Mouse (Mus musculus) thymus, postnatal 14 days (tissue): ENCODE measurements around the gene Ntm.

ENCODE experiments used
- DNase-seq: peaks from one replicate; pipeline ENCODE4 v3.0.0; 2021

The Ntm gene

DNA sequence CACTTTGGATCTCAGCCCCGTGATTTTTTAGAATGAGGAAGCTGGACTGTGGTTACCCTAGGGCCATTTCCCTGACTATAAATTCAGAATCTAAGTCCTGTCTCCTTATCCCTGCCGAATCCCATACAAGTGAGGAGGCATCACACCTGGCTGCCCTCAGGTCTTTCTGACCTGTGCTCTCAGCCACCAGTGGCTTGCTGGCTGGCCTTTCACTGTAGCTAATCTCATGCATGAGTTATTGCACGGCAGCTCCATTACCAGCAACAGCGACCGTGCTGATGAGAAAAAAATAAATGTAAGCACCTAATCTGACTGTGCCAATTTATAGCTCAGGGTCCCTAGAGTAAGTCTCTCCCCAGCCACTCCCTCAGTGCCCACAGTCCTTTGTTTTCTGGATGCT lies 81.3 kb downstream of the Ntm start:
- no peak for DNase-seq

DNA sequence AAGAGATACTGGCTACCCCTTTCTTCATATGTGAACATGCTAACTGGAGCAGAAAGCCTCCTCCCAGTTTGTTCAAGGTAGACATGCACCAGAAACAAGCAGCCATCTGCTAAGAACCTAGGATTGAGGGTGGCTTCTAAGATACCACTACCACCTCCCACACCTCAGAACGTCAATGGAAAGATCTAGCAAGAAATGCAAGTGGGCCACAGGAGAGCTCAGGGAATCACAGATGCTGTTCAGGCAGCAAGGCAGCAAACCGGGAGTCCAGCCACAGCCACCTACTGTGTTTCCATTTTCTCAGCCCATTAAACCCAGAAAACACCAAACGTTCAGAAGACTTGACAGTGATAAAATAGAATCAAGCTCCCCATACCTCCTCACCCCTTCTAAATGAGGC lies 85.4 kb downstream of the Ntm start:
- no peak for DNase-seq

DNA sequence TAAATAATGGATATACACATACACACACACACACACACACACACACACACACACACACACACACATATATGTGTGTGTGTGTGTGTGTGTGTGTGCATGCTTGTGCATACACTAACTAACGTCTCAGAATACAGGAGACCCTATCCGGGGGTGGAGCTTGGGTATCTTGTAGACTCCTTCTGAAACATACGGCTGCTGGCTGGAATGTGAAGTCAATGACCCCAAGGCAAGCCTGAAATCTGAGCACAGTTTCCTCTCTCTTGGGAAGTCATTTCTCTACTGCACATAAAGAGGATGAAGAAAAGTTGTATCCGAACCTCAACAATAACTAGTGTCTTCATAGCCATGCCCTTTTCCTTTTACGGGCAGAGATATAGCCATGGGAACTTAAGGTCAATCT lies 95.2 kb downstream of the Ntm start:
- no peak for DNase-seq

DNA sequence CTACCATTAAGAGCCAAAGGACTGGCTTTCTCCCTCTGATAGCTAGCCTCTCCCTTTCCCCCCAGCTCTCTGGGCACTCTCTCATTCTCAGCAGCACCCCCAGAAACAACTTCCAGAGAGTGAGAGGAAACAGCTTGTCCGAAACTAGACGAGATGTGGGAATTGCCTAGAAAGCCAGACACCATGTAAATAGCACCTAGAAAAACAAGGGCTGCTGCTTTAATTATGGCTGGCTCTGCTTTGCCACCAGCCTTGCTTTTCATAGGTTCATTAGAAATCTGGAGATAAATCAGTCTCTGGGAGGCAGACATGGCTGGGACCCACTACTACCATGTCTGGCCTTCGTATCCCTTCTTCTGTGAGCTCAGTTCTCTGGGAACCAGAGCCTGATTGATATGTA lies 96.1 kb downstream of the Ntm start:
- DNase-seq, result no peak

DNA sequence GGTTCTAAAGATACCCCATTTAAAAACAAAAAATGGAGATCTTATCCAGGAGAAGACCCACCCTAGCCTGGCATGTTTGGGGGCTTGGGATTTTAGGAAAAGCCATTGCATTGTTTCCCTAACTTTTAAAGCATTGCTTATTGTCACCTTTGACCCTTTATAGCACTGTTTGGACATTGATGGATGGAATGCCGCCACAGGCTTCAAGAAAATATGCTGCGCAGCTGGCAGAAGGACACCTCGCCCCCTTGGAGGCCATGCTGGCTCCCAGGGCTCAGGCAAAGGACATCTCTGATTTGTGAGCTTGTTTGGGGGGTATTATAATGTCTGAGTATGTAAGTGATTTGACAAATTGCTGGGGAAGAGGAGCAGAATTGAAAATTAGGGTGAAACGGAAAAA lies 96.8 kb downstream of the Ntm start:
- no peak for DNase-seq

DNA sequence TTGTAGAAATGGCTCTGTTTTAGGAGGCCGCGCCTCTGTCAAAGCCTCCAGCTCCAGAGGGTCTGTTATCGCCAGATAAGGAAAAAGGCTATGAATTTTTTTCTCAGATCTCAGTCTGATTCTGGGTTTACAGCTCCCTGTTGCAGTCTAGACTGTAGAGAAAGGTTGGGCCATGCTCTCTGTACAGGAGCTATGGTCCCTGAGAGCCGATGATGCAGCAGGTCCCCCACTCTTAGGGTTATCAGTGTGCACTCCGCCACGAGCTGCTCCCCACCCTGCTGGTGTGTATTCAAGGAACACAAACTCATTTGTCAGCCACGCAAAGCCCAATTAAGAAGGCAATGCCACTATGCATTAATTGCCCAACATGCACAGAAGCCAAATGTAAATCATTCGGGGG lies 97.4 kb downstream of the Ntm start:
- no peak for DNase-seq

DNA sequence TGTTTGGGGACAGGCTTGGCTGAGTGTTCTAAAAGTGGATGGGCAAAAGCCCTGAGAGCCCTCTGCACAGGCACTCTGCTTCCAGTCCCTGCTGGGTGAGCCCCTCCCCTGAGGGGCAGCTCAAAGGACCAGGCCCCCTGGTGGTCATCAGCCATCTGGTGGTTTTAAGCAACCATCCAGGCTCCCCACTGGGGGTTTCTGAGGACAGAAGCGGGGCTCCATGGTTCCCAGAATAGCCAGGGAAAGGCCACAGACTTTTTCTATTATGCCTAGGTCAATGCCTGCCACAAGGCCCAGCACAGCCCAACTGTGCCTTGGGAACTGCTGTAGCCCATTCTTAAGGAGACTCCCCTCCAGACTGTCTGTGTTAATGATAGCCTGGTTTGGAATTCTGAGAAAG lies 98.1 kb downstream of the Ntm start:
- no peak for DNase-seq

DNA sequence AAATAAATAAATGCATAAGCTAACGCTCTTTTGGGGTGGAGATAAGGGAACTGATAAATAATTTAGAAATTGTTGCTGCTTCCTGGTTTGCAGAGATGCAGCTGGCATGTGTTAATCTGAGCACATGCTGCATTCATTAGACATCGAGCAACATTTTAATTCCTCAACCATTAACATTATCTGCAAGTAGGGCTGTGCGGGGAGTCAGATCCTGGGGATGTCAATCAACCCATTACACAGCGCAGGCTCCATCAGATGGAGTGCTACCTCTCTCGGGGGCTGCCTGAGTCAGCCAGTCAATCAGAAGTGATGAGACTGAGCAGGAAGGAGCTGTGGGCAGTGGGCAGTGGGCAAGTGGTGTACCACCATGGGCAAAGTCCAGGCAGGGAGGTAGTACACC lies 100.5 kb downstream of the Ntm start:
- no peak for DNase-seq

DNA sequence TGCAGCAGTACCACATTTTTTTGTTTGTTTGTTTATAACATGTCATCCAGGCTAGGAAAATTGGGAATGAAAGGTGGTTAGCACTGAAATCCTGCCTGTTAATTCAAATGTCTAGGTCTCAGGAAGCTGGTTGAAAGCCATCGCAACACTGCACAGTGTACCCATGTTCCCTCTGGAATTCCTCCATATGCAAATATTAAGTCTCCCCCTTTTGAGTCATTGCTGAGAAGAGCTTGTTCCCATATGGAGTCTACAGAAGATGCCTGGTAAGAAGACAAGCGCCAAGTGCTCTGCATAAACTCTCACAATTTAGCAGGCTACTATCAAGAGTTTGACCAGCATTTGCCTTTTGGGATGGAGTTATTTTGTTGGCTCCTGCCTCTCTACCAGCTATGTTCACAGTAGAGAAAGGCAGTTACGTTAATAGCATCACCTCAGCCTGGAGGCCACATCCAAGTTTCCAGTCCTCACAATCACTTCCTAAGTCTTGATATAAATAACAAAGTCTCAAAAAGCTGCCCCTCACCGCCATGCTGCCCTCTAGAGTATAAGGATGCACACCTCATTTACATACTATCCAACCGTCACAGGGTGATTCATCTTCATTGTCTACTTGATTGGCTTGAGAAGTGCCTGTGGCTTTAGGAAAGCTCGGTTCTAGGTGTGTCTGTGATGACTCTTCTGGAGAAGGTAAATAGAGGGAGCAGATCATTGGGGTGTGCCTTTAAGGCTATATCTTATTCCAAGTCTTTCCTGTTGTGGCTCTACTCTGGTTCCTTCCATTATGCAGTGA lies 103.5 kb downstream of the Ntm start:
- DNase-seq, result no peak

DNA sequence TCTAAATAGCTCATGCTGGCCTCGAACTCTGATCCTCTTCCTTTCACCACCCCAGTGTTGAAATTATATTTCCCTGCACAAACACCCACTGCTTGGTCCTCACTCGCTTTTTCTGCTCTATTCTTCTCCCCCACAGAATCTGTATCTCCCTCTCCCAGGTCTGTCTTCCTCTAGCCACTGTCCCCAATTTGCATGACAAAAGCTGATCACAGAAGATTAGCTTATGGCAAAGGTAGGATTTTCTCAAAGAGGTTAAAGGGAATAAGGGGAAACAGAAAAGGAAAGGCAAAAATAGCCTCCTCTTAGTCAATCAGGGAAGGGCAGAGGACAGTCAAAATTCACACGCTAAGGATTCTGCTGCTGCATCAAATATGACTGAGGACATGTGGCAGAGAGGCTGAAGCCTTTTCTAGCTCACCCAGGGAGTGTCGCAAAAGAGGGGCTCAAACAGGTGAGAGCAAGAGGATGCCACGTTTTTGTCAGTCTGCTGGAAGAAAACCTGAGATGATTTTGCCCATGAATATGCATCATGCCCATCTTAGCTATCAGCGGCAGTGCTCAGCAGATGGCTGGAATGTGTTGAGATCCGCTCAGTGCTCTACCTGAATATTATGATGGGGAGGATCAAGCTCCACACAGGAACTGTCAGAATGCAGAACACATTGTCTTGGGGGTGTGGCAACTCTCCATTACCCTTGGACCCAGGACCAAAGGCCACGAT lies 114.0 kb downstream of the Ntm start:
- no peak for DNase-seq

DNA sequence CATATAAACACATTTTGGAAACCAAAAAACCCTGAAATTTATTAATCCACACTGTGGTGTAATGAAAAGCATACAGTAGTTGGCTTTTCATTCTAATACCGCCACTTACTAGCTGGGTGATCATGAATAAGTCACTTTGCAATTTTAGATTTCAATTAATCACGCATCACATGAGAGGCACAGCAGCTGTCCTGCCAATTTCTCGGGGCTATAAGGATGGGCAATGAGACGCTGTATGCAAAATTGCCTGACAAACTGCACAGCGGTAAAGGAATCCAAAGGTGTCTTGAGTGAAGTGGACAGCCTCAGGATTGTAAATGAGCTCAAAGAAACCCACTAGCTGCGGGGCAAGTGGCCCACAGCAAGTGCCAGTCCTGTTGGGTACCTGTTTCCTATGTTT lies 125.6 kb downstream of the Ntm start:
- DNase-seq, result no peak

DNA sequence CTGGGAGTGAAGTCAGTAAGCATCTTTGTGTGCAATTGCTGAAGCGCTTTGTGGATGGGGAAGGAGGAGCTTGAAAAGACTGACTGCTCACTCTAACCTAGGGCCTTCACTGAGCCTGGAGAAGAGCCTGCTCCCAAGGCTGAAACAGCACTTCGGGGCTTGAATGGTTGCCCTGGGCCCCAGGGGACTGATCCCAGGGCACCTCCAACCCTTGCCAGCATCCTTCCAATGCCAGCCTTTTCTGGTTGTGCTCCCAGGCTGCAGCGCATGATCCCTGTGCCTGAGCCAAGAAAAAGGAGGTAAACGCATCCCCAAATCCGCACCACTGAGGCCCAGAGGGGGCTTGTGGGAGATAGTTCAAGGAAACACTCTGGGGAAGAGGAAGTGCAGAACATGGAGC lies 128.0 kb downstream of the Ntm start:
- no peak for DNase-seq

DNA sequence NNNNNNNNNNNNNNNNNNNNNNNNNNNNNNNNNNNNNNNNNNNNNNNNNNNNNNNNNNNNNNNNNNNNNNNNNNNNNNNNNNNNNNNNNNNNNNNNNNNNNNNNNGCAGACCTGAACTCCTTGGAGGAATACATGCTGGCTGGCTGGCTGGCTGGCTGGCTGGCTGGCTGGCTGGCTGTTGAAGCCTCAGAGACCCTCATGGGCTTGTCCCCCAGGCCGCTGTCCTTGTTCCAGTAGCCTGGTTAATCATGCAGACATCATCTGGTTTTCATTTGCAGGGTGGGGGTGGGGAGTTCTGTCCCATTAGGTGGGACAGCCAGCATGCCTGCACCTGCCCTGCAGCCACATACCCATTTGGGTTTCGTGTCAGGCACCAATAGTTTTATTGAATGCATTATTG lies 129.2 kb downstream of the Ntm start:
- no peak for DNase-seq

DNA sequence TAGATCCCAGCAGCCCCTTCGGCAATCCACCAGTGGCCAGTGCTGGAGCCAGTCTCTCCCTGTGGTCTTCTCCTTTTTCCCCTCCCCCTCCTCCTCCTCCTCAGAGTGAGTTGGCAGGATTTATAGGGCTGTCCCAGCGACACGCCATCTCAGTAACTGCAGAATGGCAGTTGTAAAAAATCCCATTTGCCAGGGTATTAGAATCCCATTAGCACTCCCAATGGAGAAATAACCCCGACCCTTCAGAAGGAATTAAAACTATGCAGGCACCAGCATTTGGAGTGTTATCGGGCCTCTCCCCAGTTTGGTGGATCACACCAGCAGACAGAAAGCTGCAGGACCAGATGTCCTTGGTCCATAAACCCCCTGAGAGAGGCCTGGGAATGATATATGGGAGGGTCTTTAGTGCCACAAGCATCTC lies 135.7 kb downstream of the Ntm start:
- no peak for DNase-seq

DNA sequence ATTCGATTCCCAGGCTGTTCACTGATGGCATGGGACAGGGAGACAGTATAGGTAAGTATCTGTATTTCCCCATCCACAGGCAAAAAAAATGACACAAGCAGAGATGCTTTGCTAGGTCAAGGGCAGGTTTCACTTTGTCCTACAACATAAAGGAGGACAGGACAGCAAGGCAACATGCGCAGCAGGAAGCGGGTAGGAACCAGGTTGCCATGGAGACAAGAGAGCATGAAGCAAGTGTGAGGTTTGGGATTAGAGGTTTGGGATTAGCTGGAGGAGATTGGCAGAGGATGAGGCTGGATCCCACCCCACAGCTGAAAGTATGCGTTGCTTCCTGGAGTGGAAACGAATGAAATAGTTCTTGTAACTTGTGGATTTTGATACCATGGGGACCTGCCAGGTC lies 137.7 kb downstream of the Ntm start:
- DNase-seq, result no peak

DNA sequence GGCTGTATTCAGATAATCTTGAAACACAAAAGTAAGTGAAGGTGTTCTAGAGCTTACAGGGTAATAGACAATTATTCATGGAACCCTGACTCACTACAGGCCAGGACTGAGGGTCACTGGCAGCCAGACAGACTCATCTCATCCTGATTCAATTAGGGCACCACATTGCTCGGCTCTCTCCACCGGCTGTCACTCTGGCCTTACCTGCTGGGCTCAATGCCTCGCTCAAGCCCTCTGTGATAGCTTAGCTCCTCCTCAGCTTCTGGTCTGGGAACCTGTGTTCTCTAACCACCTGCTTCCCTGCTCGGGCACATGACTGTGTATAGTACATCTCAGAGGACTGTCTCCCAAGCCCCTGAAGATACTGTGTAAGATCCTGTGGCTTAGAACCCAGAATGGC lies 139.2 kb downstream of the Ntm start:
- no peak for DNase-seq

DNA sequence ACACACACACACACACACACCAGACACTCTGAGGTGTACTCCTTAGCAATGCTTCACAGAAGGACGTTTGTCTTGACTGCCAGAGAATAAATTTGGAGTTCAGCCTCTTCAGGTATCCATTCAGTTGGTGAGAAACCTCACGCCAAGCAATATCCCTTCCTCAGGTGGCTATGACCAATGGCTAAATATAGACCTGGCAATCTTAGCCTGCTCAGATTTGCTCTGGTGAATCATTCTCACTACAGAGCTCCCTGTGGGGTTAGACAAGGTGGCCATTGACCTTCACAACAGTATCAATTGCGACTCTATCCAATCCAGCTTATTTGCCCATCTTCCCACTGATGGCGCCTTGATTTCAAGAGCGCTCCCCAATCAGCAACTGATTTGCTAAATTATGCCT lies 150.3 kb downstream of the Ntm start:
- DNase-seq, result no peak

DNA sequence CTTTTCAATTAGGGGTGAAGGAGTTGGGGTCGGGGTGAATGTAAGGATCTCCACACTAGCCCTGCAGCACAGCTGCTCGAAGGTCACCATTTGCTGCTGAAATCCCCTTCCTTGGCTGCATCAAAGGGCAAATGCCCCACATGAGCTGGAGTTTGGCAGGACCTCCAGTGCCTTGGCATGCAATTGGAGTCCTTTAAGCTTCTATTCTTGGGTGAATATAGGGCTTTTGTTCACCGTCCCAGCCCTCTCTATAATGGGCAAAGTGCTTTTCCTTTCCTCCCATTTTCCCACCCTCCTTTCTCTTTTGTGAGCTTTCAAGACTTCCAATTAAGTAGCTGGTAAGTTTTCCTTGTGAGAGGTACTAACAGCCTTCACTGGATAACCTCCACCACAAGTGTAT lies 156.2 kb downstream of the Ntm start:
- DNase-seq, result no peak

DNA sequence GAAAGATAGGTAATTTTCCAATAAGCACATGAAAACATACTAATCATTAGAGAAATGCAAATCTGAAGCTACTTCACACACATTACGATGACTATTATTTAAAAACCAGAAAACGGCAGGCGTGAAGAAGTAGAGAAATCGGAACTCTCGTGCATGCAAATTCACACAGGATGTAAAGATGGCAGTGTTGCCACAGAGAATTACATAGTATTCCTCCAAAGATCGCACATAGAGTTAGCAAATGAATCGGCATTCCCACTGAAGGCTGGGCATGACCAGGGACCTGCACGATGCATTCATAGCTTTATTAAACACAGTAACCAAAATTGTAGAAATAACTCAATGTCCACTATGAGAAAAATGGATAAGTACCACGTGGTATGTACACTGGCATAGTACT lies 158.5 kb downstream of the Ntm start:
- DNase-seq, result no peak

DNA sequence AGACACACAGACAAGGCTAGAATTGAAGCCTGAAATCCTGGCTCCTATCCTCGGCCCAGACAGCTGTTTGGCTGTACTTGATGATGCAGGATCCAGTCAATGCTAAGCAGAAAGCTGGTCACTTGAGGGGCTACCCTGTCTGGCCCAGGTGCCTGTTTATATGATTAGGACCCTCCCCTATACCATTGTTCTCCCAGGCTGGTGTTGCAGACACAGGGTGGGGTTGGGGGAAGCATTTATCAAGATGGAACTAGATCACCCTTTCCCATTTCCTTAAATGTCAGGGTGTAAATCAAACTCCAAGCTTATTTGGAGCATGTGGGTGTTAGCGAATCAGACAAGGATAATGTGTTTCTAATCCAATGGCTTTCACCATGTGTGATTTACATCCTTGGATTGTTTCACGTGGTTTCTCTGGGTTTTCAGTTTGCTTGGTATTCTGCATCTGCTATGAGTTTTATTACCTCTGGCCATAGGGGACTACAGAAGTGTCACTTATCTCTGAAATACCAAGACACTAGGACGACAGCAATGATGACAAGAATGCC lies 159.1 kb downstream of the Ntm start:
- DNase-seq, result no peak

DNA sequence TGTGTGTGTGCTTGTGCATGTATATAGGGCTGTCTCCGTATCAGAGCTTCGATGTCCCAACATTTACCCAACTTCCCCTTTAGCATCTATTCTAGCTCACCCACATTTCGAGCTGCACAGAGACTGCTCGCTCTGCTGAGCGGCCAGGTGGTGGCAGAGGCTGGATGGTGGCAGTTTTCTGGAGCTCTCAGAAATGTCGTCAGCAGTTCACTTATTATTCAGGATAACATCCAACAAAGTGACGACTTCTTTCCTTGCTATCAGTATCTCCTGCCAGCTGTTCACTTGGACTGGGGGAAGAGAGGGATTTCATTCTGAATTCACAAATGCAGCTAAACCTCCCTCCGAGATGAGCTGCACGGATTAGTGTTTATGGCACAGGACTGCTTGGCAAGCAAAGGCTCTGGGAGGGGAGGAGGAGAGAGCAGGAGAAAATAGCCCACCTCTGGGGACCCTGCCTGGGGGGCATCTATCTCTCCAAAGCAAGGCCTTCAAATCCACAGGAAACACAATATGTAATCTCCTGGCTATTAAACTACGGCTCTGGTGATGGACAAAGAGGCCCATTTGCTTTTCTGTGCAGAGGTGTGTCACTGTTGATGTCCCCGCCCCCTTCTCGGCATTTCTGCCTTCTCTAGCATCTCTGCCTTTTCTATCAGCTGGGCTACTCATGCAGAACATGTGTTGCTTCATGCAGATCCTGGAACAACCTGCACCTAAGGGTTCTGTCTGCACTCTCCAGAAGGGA lies 159.8 kb downstream of the Ntm start:
- DNase-seq, result no peak

DNA sequence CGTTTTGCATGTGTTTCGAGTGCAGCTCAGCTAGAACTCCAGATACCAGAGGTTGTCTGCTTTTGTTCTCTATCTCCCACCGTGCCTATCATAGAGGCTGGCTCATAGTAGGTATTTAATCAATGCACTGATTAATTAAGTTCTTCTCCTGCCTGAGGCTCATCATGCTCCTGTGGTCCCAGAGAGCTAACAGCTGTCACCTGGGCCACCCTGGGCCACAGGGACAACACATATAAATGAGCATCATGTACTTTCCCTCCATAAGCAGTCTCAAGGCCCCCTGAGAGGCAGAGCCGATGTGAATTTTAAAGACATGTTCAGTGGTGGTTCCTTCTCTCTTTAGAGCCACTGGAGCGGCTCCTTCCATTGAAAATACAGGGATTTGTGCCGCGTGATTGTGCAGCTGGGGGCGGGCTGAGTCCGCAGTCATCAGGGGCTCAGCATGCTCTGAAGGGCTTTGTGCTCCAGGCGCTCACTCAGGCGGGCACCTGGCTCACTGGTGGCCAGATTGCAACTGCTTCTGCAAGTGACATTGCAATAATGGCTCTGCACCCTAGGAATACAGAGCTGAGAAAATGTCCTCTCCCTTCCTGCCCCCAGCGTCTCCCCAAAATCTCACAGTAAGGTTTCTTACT lies 160.8 kb downstream of the Ntm start:
- no peak for DNase-seq

DNA sequence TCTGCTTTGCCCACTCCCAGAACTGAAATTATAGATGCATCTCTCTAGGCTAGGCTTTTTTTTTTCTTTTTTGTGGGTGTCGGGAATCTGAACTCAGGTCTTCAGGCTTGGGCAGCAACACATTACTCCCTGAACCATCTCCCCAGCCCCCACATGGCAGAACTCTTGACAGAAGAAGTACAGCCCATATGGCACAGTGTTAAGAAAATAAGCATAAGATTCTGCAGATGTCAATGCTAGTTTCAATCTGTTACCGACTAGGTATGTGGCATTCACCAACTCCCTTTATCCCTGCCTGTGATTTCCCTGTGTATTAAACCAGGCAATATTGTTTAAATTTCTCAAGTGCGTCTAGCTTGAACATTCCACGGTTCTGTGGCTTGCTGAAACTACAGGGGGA lies 166.7 kb downstream of the Ntm start:
- DNase-seq, result no peak
